Mouse (Mus musculus): Measurements from ENCODE around the gene Olfr1028. TPM values are rescaled to one million over a fixed set of nuclear protein-coding genes. Genes with fewer than 3 reads are reported as not detected.

Gene Olfr1028
- not detected in 2 replicates for polyA plus RNA-seq (2011; ENCODE audit: insufficient read depth, insufficient read length, low read depth, missing spikeins)

DNA sequence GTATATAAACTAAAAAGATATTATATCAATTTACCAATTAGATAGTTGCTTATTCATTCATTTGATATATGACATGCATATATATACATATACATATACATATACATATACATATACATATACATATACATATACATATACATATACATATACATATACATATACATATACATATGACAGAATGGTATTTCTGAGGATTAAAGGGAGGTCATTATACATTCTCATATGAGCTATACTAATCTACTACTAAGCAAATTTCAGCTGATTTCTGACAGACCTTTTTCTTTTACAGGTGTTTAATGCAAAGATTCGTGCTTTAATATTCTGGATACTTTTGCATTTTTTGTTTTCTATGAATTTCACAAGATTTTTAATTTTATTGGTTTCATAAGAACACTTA lies at the start of gene Olfr1028:
Olfr1028 (plus strand) TSS at position 301 of the 400 bp plus-strand sequence.
- H3K4me3 ChIP-seq (ENCODE audit: low read depth, low read length): no peak within 1 kb of the TSS
- no peak within 1 kb of the TSS for H3K27ac ChIP-seq (ENCODE audit: insufficient read depth, low read length)
- H3K9me3 ChIP-seq (replicated peaks; ENCODE audit: control insufficient read depth, insufficient read depth, low read length, poor library complexity, severe bottlenecking): no peaks in the 10 kb centered on the region
- no peak within 1 kb of the TSS for H3K9ac ChIP-seq (ENCODE audit: low read depth, poor library complexity, severe bottlenecking)
- no peaks in the 10 kb centered on the region for H3K4me1 ChIP-seq (ENCODE audit: control insufficient read depth, insufficient read depth, low read length)
- H3K27me3 ChIP-seq (ENCODE audit: control insufficient read depth, insufficient read depth, low read length, poor library complexity, severe bottlenecking): no peaks in the 10 kb centered on the region
- H3K36me3 ChIP-seq (ENCODE audit: control insufficient read depth, insufficient read depth, low read length, poor library complexity, severe bottlenecking): no peaks in the 10 kb centered on the region
- TF ChIP-seq CTCF (IDR thresholded peaks at IDR 0.05; ENCODE audit: low read depth, low read length): no peak
- no peak for TF ChIP-seq POLR2A (IDR thresholded peaks at IDR 0.05; ENCODE audit: insufficient read depth, low read length)
- no peak for TF ChIP-seq EP300 (IDR thresholded peaks at IDR 0.05; ENCODE audit: insufficient read depth, low read depth, low read length)

DNA sequence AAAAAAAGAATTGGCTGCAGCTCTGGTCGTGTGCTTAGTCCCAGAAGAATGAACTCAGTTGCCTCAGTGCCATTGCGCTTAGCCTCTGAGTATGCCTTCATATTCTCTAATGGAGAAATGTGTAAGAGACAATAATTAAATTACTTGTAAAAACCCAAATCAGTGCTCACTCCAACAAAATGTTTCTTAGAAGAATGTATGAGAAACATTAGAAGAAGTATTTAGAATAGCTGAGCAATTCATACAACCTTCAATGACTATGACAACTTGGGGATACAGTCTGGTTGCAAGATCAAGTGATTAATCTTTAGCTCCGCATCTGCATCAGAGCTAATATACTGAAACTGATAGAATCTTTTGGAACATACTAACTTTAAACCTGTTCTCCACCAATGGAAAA lies 45.3 kb upstream of the Olfr1028 start, which contains the start of gene Olfr1024:
Olfr1024 (minus strand) TSS at position 101 of the 400 bp plus-strand sequence.
- TF ChIP-seq EP300 (IDR thresholded peaks at IDR 0.05; ENCODE audit: insufficient read depth, low read depth, low read length): no peak
- TF ChIP-seq POLR2A (IDR thresholded peaks at IDR 0.05; ENCODE audit: insufficient read depth, low read length): no peak
- TF ChIP-seq CTCF (IDR thresholded peaks at IDR 0.05; ENCODE audit: low read depth, low read length): no peak

DNA sequence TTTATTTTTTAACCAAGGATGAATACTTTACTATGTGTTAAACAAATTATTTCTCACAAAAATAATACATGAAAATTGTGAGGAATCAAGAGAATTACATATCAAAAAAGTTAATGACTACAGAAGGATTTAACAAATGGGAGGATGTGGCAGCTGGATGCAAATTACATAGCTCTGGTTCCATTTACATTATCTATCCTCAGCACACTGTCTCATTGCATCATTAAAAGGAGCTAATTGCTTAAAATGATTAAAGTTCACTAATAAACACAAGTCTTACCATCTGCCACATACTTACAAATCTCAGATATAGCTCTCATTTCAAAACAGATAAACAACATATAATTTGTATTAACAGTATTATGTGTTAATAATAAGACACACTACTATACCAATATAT lies 37.0 kb upstream of the Olfr1028 start:
- no peaks in the 10 kb centered on the region for H3K27me3 ChIP-seq (ENCODE audit: control insufficient read depth, insufficient read depth, low read length, poor library complexity, severe bottlenecking)
- H3K27ac ChIP-seq (ENCODE audit: insufficient read depth, low read length): no peak overlapping the region
- no peak overlapping the region for H3K9ac ChIP-seq (ENCODE audit: low read depth, poor library complexity, severe bottlenecking)
- H3K36me3 ChIP-seq (ENCODE audit: control insufficient read depth, insufficient read depth, low read length, poor library complexity, severe bottlenecking): no peaks in the 10 kb centered on the region
- H3K9me3 ChIP-seq (replicated peaks; ENCODE audit: control insufficient read depth, insufficient read depth, low read length, poor library complexity, severe bottlenecking): no peaks in the 10 kb centered on the region
- H3K4me1 ChIP-seq (ENCODE audit: control insufficient read depth, insufficient read depth, low read length): no peaks in the 10 kb centered on the region
- no peak for TF ChIP-seq EP300 (IDR thresholded peaks at IDR 0.05; ENCODE audit: insufficient read depth, low read depth, low read length)
- TF ChIP-seq CTCF (IDR thresholded peaks at IDR 0.05; ENCODE audit: low read depth, low read length): no peak
- TF ChIP-seq POLR2A (IDR thresholded peaks at IDR 0.05; ENCODE audit: insufficient read depth, low read length): no peak
- H3K4me3 ChIP-seq (ENCODE audit: low read depth, low read length): no peak overlapping the region

More for the DNA sequence above, 45.3 kb upstream of the Olfr1028 start, which contains the start of gene Olfr1024:
- Histone ChIP-seq H3K9ac (ENCODE audit: low read depth, poor library complexity, severe bottlenecking) (no peak within 1 kb of the TSS), H3K27me3 (ENCODE audit: control insufficient read depth, insufficient read depth, low read length, poor library complexity, severe bottlenecking) (no peaks in the 10 kb centered on the region), H3K27ac (ENCODE audit: insufficient read depth, low read length) (no peak within 1 kb of the TSS), H3K4me1 (ENCODE audit: control insufficient read depth, insufficient read depth, low read length) (no peaks in the 10 kb centered on the region), H3K4me3 (ENCODE audit: low read depth, low read length) (no peak within 1 kb of the TSS), H3K9me3 (replicated peaks; ENCODE audit: control insufficient read depth, insufficient read depth, low read length, poor library complexity, severe bottlenecking) (no peaks in the 10 kb centered on the region), H3K36me3 (ENCODE audit: control insufficient read depth, insufficient read depth, low read length, poor library complexity, severe bottlenecking) (no peaks in the 10 kb centered on the region)

DNA sequence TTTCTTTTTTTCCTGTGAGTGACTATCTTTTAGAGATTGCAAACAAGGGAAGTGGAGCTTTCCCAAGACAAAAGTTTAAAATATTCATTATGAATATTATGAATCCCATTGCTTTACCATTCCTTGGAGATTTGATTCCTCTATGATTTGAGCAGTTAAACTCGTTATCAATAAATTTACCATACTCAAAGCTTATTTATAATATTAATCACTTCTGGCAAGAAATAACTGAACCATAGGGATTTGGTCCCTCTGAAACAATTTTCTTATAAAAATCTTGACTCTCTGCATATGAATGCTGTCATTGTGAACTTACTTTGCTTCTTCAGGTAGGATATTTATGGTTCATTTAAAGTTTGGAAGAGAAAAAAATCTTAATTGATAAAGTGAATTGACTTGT lies 35.3 kb upstream of the Olfr1028 start, which contains the start of gene Olfr1025-ps1:
Olfr1025-ps1 (plus strand) TSS at position 301 of the 400 bp plus-strand sequence.
- no peak within 1 kb of the TSS for H3K9ac ChIP-seq (ENCODE audit: low read depth, poor library complexity, severe bottlenecking)

GRCm38 (mm10) chr2:85921258-85921657 lies 29.0 kb upstream of the Olfr1028 start, which contains the start of gene Olfr1026:
TSS of gene Olfr1026 (plus strand) at chr2:85921558.
- H3K27ac ChIP-seq (ENCODE audit: insufficient read depth, low read length): no peak within 1 kb of the TSS
- no peak within 1 kb of the TSS for H3K4me3 ChIP-seq (ENCODE audit: low read depth, low read length)
- no peaks in the 10 kb centered on the region for H3K27me3 ChIP-seq (ENCODE audit: control insufficient read depth, insufficient read depth, low read length, poor library complexity, severe bottlenecking)
- no peaks in the 10 kb centered on the region for H3K36me3 ChIP-seq (ENCODE audit: control insufficient read depth, insufficient read depth, low read length, poor library complexity, severe bottlenecking)
- H3K4me1 ChIP-seq (ENCODE audit: control insufficient read depth, insufficient read depth, low read length): no peaks in the 10 kb centered on the region
- H3K9me3 ChIP-seq (replicated peaks; ENCODE audit: control insufficient read depth, insufficient read depth, low read length, poor library complexity, severe bottlenecking): no peaks in the 10 kb centered on the region
- TF ChIP-seq POLR2A (IDR thresholded peaks at IDR 0.05; ENCODE audit: insufficient read depth, low read length) (no peak), EP300 (IDR thresholded peaks at IDR 0.05; ENCODE audit: insufficient read depth, low read depth, low read length) (no peak), CTCF (IDR thresholded peaks at IDR 0.05; ENCODE audit: low read depth, low read length) (no peak)
- no peak within 1 kb of the TSS for H3K9ac ChIP-seq (ENCODE audit: low read depth, poor library complexity, severe bottlenecking)

More for the DNA sequence above, 35.3 kb upstream of the Olfr1028 start, which contains the start of gene Olfr1025-ps1:
- Histone ChIP-seq H3K36me3 (ENCODE audit: control insufficient read depth, insufficient read depth, low read length, poor library complexity, severe bottlenecking) (no peaks in the 10 kb centered on the region), H3K4me1 (ENCODE audit: control insufficient read depth, insufficient read depth, low read length) (no peaks in the 10 kb centered on the region), H3K4me3 (ENCODE audit: low read depth, low read length) (no peak within 1 kb of the TSS), H3K27me3 (ENCODE audit: control insufficient read depth, insufficient read depth, low read length, poor library complexity, severe bottlenecking) (no peaks in the 10 kb centered on the region), H3K27ac (ENCODE audit: insufficient read depth, low read length) (no peak within 1 kb of the TSS), H3K9me3 (replicated peaks; ENCODE audit: control insufficient read depth, insufficient read depth, low read length, poor library complexity, severe bottlenecking) (no peaks in the 10 kb centered on the region)
- TF ChIP-seq CTCF (IDR thresholded peaks at IDR 0.05; ENCODE audit: low read depth, low read length): no peak
- TF ChIP-seq POLR2A (IDR thresholded peaks at IDR 0.05; ENCODE audit: insufficient read depth, low read length): no peak
- no peak for TF ChIP-seq EP300 (IDR thresholded peaks at IDR 0.05; ENCODE audit: insufficient read depth, low read depth, low read length)

GRCm38 (mm10) chr2:85973595-85973994 lies 23.4 kb downstream of the Olfr1028 start, which contains the start of gene Olfr1029:
TSS of gene Olfr1029 (plus strand) at chr2:85973895.
- Histone ChIP-seq H3K4me1 (ENCODE audit: control insufficient read depth, insufficient read depth, low read length) (no peaks in the 10 kb centered on the region), H3K27me3 (ENCODE audit: control insufficient read depth, insufficient read depth, low read length, poor library complexity, severe bottlenecking) (no peaks in the 10 kb centered on the region), H3K4me3 (ENCODE audit: low read depth, low read length) (no peak within 1 kb of the TSS), H3K36me3 (ENCODE audit: control insufficient read depth, insufficient read depth, low read length, poor library complexity, severe bottlenecking) (no peaks in the 10 kb centered on the region), H3K27ac (ENCODE audit: insufficient read depth, low read length) (no peak within 1 kb of the TSS), H3K9me3 (replicated peaks; ENCODE audit: control insufficient read depth, insufficient read depth, low read length, poor library complexity, severe bottlenecking) (no peaks in the 10 kb centered on the region), H3K9ac (ENCODE audit: low read depth, poor library complexity, severe bottlenecking) (no peak within 1 kb of the TSS)
- TF ChIP-seq CTCF (IDR thresholded peaks at IDR 0.05; ENCODE audit: low read depth, low read length): no peak
- no peak for TF ChIP-seq POLR2A (IDR thresholded peaks at IDR 0.05; ENCODE audit: insufficient read depth, low read length)
- no peak for TF ChIP-seq EP300 (IDR thresholded peaks at IDR 0.05; ENCODE audit: insufficient read depth, low read depth, low read length)

Data from ES-Bruce4 (cell line).